Mouse (Mus musculus) cerebellum, adult 9-11 months (tissue): ENCODE measurements around the gene Flt3.

ENCODE experiments used
- DNase-seq: peaks from one replicate; pipeline ENCODE4 v3.0.0; 2022

The Flt3 gene

DNA sequence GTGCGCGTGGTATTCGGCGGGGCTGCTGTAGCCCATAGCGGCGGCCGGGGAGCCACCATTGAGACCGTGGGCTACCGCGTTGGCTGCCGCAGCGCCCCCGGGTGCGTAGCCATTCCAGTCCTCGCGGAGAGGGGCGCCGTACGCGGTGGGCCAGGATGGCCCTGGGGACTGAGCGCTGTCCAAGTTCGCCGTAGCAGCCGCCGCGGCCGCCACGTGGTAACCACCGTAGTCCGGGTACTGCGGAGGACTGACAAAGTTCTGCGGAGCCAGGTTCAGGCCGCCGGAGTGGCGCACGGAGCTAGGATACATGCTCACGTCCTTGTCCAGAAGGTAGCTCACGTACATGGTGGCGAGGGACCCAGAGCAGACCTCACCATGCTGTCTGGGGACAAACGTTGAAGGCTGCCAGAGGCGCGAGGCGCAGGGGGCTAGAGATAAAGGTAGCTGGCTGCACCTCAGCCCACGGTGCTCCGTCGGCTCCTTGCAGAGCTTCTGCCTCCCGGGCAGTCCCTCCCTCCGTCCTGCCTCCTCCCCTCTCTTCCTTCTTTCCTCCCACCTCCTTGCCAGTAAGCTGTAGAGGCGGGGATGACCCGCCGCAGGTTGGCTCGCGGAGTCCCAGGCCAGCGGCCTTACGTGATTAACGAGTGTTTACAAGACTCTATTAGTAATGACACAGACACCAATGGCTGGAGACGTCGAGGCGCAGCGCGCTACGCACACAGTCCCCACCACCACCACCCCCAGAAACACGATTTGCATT lies 93.5 kb downstream of the Flt3 start, which contains the start of gene Cdx2:
Cdx2 (minus strand) TSS at position 633 of the 760 bp plus-strand sequence.
- no peak for DNase-seq

DNA sequence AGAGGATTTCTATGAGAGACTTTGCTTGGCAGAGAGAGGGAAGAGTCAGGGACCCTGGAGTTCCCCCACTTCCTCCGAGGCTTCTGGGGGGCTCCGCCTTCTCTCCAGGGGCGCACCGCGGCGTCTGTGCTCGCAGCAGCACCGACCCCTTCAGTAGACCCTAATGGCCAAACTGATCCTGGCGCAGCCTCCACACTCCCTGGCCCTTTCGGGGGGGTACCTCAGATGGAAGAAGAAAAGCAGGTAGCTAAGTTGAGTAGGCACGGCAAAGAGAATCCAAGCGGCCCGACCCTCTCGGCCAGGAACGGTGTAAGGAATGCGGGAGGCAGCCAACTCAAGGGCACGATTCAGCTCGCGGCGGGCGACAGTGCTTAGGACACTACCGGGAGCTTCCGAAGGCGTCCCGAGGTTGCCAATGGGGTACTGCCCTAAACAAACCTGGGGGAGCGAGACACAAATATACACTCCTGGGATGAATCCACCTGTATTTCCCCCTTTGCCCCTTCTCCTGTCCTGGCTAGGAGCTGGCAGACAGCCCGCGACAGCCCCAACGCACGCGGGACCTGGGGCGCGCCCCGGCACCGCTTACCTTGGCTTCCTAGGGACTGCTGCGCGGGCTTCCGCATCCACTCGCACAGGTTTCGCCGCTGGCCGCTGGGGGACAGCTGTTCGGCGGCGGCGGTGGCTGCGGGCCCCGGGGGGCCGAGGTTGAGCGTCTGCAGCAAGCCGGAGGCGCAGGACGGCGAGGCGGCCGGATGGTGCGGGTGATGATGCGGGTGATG lies 94.2 kb downstream of the Flt3 start:
- DNase-seq = no peak

DNA sequence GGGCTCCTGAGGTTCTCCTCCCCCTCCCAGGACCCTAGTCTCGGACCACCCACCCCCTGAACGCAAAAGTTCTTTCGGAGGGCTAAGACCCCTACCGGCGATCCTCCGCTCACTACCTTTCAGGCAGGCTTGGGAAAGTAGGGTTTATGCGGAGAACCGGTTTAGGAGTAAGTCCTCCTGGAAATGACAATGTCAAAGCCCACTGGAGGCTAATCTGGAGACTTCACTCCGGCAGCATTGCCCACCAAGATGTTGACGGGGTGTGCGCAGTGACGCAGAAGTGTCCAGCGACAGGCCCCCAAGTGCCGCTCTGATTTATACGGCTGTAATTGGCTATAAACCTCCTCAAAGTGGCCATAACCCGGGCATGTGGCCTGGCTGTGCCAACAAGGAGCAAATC lies 95.1 kb downstream of the Flt3 start:
- DNase-seq = no peak

DNA sequence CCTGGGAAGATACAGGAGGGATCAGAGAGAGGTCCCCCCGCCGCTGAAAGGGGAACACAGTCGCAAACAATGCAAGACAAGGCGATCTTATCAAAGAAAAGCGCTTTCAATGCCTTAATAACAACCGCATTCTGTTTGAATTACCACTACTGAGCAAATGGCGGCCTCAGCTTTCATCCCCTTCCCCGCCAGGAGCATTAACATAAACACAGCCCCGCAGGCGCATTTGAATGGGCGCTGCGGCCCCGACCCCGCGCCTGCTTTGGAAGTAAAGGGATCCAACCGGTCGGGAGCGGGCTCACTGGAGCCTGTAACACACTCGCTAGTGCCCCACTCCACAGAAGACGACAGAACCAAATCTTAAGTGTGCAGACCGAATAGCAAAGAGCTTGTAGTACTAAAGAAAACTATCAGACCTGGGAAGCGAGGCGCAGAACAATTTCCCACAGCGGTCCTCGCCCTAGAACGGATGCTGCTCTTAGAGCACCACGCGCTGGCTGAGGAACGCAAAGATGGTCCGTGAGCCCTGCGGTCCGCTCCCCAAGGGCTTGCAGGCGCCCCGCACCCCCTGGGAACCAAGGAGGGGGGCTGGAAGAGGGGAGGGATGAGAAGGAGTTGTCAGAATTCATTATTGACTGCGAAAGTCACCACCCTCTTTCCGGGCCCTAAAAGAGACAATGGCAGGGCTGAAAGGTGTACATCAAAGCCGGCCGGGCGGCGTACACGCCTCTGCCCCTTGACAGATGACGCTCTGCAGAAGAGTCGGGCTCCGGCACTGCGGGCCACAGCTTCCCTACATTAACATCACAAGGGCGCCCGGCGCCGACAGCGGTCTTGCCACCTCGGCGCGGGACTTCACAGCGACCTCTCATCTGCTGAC lies 95.8 kb downstream of the Flt3 start:
- DNase-seq = no peak

DNA sequence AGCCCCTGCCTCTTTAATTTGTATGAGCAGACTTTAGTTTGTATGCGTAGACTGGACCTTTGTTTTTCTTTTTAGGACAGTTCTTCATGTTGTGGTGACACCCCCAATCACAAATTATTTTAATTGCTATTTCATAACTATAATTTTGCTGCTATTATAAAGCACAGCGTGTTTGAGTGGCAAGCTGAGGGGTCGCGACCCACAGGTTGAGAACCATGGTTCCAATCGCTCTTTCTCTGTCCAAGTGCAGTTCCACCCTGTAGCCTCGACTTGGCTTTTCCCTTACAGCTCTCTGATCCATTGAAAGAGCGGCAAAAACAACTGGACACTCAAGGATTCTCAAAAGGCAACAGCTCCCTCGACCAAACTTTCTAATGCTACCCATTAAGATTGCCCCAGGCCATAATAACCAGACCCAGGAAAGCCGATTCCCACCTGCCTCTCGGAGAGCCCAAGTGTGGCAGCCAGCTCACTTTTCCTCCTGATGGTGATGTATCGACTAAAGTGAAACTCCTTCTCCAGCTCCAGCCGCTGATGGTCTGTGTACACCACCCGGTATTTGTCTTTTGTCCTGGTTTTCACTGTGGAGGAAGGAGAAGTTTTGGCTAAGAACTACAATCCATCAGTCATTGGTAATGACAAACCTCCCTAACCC lies 97.4 kb downstream of the Flt3 start:
- no peak for DNase-seq

DNA sequence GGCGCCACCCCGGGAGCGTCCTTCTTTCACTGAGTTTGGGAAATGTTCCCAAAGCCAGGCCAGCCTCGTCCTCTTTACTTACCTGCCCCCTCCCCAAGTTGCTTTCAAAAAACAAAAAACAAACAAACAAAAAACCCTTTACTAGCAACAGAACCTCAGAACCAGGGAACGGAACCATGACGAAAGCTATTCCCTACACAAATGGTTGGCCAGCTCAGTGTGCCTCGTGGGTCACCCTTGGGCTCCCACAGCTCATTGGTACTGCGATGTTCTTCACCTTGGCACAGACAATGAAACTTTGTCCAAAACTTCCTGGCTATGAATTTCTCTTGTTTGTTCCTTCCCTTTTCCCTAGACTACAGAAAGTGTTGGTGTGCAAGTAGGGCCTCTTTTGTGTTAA lies 98.1 kb downstream of the Flt3 start:
- DNase-seq = no peak

DNA sequence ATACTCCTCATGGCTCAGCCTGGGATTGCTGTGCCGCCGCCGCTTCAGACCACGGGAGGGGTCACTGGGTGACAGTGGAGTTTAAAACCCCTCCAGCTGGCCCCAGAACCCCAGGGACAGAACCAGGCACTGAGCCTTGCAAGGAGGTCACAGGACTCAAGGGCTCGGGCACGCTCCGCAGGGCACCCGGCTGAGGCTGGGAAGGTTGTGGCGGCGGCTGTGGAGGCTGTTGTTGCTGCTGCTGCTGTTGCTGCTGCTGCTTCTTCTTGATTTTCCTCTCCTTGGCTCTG lies 98.6 kb downstream of the Flt3 start:
- DNase-seq = no peak

DNA sequence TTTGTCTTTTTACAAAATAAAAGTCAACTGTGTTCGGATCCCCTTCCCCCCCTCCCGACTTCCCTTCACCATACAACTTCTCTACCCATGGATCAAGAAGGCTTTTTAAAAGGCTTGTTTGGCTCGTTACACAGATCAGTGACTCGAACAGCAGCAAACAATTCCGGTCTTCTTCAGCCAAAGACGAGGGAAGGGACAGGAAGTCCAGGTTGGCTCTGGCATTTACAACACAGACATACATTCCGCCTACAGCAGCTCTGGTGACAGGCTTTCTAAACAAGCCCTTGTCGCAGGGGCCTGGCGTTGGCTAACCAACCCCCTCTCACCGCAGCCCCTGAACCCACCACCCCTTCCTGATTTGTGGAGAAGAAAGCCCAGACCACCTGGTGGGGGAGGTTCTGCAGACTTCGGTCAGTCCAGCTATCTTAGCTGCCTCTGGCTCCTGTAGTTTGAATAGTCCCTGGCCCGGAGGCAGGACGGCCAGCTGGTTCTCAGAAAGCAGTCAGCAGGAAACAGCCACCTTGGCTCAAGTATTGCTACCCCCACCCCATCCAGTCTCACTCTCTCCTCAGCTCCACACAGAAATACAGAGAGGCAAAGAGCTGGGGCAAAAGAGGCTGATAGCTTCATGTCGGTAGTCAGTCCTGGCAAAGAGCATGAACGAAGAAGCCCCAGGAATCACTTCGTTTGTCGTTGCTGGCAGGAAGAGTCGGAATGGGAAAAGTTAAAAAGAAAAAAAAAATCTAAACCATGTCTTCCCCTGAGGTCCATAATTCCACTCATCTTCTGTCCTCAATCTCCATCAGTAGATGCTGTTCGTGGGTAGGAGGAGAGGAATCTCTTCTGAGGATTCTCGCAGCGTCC lies 99.1 kb downstream of the Flt3 start:
- DNase-seq = no peak

DNA sequence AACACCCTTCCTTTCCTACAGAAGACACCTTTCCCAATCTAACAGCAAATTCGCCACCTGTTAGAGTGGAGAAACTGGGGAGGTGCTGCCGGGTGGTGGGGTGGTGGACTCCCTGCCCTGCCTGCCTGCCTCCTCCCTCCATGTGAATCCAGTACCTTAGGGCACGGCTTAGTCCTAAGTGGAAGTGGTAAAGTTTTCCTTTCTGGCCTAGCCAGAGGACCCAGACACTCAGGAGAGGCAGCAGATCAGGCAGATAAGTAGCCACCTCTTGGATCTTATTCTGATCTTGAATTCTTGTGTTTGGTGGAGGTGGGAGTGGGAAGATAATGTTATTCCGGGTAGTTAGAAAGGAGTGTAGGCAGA lies 100.3 kb downstream of the Flt3 start:
- DNase-seq = no peak

DNA sequence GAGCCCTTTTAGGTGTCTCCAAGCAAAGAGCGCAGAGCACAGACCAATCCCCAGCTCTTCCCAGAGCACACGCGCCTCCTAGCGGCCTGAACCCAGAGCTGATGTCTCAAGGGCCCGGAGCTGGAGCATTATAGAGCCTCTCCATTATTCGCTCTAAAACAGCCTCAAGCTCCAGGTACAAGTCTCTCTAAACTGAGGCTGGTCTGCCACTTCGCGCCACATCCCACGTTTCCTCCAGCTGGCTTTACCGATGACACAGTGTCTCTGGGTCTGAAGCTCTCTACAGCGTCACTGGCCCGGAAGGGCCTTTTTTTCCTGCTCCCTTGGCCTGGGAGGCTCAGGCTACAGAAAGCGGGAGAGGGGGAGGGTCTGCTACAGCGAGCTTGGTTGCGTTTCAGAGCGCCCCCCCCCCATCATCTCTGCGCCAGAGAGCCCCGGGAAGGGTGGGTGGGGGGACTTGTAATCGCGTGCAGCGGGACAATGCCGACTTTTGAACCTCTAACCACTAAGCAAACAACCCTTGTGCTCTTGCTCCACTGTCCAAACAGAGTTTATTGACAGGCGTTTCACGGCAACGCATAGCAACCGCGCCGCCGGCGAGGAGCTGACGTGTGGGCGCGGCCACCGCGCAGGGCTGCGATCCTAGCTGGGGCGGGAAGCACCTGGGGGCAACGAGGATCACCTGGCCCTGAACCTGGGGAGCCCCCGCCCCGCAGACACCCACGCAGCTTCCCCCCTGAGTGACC lies 100.9 kb downstream of the Flt3 start:
- DNase-seq = no peak

DNA sequence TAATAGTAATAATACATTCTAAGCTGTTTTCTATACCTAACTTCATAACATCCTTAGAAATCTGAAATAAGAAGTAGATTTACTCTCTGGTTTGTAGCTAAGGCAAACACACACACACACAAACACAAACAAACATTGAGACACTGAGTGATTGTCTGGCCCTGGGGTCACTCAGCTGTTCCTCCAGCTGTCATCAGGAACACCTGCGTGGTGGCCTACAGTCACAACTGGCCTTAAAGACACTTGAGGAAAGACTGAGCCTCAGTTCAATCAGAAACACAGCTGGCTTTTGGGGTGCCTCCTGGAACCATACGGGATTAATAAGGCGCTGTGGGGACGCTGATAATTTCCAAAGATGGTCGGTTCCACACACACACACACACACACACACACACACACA lies 103.0 kb downstream of the Flt3 start:
- no peak for DNase-seq

DNA sequence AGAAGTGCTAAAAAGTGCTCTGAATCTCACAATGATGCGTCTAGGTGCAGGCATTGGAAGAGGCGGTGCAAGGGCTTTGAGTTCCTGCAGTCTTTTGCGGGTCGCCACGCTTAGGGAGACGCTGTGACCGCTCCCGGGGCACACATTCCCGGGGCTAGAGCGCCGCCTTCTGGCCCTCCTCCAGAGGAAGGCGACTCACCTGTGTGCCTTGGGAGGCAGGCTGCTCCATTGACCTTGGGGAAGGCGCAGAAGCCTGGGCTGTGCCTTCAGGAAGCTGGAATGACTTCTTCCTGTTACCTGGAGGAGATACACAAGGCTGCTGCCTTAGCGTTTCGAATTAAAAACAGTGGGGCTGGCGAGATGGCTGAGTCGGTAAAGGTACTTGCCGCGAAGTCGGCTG lies 106.2 kb downstream of the Flt3 start:
- DNase-seq = no peak

DNA sequence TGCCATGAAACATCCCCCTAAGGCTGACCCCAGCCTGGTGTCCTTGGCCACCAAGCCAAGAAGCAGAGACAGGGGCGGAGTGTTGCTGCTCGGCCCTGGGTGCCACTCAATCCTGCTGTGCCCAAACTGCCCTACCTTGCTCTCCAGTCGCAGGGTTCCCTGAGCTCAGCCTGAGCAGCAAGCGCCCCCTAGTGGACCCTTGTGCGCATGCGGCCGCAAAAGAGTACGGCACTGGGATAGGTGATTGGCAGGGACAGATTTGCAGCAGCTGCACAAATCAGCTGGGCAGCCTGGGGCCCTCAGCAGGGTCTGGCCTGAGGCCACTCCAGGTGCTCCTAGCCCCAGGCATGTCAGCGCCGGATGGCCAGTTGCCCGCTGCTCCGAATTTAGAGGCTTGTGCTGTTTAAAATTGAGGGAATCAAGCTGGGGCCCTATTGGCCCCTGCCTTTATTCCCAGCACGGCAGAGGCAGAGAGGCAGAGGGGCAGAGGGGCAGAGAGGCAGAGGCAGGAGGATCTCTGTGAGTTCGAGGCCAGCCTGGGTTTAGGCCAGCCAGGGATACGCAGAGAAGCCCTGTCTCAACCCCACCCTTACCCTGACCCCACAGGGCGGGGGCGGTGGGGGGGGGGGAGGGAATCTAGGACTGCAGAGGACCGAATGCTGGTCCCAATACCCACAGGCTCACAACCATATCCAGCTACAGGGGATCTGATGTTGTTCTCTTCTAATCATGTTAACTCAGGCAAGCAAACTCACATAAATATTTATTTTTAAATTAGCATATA lies 107.0 kb downstream of the Flt3 start:
- peak; percentile 28 for DNase-seq

DNA sequence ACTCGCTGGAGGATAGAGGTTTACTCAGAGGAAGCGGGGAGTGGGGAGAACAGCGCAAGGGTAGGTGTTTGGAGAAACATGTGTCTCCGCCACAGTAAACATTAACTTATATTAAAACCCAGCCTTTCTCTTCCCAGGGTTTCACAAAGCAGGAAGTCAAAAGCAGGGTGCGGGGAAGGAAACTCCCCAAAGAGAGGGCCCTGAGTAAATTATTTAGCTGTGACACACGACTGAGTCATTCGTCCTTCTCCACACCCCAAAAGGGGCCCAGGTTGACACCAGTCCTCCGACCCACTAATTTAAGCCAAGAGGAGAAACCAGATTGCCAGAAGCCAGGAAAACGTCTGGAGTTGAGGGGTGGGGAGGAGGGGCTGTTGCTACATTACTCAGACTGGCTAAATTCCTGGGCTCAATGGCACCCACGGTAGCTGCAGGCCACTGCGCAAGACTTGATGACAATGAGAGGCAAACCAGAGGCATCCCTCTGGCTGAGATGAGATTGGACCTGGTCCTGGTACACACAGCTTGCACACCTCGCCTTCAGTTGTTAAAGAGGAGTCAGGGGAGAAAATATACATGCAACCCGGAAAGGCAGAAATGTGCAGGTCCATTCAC lies 107.7 kb downstream of the Flt3 start:
- no peak for DNase-seq

DNA sequence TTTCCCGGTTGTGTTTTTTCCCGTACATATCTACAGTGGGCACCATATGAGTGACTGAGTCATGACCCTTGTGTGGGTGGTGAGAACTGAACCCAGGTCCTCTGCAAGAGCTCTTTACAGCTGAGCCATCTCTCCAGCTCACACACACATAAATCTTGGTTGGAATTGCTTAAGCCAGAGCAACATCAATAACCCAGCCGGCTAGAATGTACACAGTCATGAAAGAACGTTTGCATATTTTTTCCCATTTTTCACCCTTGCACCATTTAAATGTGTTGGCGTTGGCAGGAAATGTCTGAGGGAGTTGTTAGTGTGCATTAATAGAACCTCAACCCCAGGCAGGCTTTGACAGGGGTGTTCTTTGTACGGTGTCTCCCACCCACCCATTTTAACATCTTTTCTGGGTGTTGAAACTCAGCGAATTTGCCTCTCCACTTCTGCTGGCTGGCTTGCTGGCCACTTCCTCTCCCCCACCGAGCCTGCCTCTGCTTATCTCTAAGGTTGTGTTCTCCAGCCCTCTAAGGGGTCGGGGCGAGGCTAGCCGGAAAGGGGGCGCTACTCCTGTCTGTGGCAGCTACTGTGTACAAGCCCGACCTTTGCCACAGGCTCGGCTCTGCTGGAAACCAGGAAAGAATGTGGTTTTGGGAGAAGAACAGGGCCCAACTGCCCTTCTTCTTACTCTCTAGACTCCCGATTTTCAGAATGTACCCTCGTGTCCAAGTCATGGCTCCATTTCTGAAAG lies 108.4 kb downstream of the Flt3 start:
- DNase-seq = no peak

DNA sequence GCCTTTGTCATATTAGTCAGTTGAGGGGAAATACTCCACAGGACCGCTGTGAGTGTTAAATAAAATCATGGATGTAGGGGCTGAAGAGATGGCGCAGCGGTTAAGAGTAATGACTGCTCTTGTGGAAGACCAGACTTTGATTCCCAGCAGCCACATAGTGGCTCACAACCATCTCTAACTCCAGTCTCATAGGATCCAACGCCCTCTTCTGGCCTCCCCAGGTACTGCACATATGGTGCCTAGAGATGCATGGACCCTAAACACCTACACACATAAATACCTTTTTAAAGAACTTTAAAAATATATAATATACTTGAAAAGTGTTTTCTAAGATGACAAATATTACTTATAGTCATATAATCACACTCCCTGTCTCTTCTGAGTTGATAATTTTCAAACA lies 115.9 kb downstream of the Flt3 start:
- no peak for DNase-seq
